Mouse (Mus musculus) olfactory bulb, adult 2 months (tissue): Measurements from ENCODE around the gene Rxfp2. TPM values are rescaled to one million over a fixed set of nuclear protein-coding genes. Genes with fewer than 3 reads are reported as not detected.

Source experiments
- H3K27ac ChIP-seq: fragments of 200-500 bp; 2 replicates; pipeline ENCODE4 v1.5.1; 2012; ENCODE audit warnings: low read depth, low read length; ENCODE audit not compliant: insufficient read depth
- H3K4me1 ChIP-seq: fragments of 200-500 bp; 2 replicates; pipeline ENCODE4 v1.6.1; 2012; ENCODE audit warnings: low read length; ENCODE audit not compliant: control insufficient read depth, insufficient read depth
- H3K4me3 ChIP-seq: fragments of 200-500 bp; 2 replicates; pipeline ENCODE4 v1.5.1; 2012; ENCODE audit warnings: mild to moderate bottlenecking, low read depth, low read length, moderate library complexity; ENCODE audit not compliant: insufficient read depth
- CTCF ChIP-seq: fragments of 200-500 bp; IDR thresholded peaks from 2 replicates; pipeline ENCODE4 v1.5.1; 2012; ENCODE audit warnings: low read depth, mild to moderate bottlenecking, low read length, moderate library complexity; ENCODE audit not compliant: insufficient read depth
- POLR2A ChIP-seq: fragments of 200-500 bp; IDR thresholded peaks from 2 replicates; pipeline ENCODE4 v1.6.1; 2012; ENCODE audit warnings: mild to moderate bottlenecking, low read depth, low read length, moderate library complexity; ENCODE audit not compliant: insufficient read depth
- WGBS: fragments of 180-500 bp; shearing (Covaris S2); methylation state at CpG from one replicate; pipeline ENCODE4 v1.1.7; 2018; 5-methylcytosine and 5-hydroxymethylcytosine counted together
- polyA plus RNA-seq: library from polyadenylated mRNA; stranded (reverse); fragments of >200 nt; gene quantifications from 2 replicates; pipeline ENCODE4 v1.2.4, GENCODE M21; 2012; ENCODE audit warnings: low replicate concordance; ENCODE audit not compliant: missing spikeins, insufficient read depth, insufficient read length

Gene Rxfp2
- polyA plus RNA-seq, result not detected in 2 replicates

GRCm38 (mm10) chr5:150018656-150019055, at the start of gene Rxfp2:
Gene Rxfp2, plus strand, starts transcription at chr5:150018675.
- TF ChIP-seq CTCF (no peak), POLR2A (no peak)
- Histone ChIP-seq H3K27ac (no peak within 1 kb of the TSS), H3K4me3 (no peak within 1 kb of the TSS), H3K4me1 (0 out of 2 replicates have a peak, but pooled peaks cover 2% of the 10 kb centered on the region)
- 85% methylated on average over 19 of the region's 19 CpGs for WGBS

GRCm38 (mm10) chr5:149970261-149970660, 48.2 kb upstream of the Rxfp2 start:
- WGBS, result 77% methylated on average over 11 of the region's 11 CpGs
- Histone ChIP-seq H3K27ac (no peak overlapping the region), H3K4me3 (no peak overlapping the region), H3K4me1 (no peaks in the 10 kb centered on the region)
- TF ChIP-seq POLR2A (no peak), CTCF (no peak)

DNA sequence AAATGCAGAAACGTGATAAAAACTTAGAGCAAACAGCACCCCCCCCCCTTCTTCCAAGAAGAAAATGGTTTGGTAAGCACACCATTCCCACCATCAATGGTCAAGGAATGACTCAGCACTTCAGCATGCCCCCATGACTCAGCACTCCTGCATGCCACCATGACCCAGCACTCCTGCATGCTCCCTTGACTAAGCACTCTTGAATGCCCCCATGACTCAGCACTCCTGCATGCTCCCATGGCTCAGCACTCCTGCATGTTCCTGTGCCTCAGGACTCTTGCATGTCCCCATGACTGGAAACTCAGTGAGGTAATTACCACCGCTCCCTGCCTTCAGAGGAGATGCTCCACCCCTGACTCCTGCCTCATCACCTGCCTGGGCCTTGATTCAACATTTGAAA, 41.4 kb upstream of the Rxfp2 start:
- H3K4me1 ChIP-seq, result no peaks in the 10 kb centered on the region
- 92% methylated on average over 2 of the region's 2 CpGs for WGBS
- TF ChIP-seq CTCF, result no peak
- no peak for TF ChIP-seq POLR2A
- no peak overlapping the region for H3K4me3 ChIP-seq
- no peak overlapping the region for H3K27ac ChIP-seq

DNA sequence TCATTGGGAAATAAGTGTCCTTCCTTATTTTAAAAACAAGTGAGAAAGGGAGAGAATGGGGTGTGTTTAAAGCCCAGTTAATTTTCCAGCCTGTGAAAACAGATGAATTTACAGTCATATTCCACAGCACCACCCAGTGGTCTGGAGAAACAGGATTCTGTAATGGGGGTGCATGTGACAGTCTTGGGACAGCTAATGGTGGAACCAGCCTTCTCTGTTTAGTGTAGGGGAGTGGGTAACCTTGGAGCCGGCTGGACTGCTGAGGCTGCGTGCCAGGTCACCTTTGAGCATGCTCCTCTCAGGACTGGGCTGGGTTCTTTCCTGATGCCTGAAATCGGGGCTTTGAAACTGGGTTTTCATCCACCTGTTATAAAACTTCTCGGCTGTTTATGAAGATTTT, 34.9 kb upstream of the Rxfp2 start:
- no peak overlapping the region for H3K4me3 ChIP-seq
- WGBS, result 76% methylated on average over 4 of the region's 4 CpGs
- H3K4me1 ChIP-seq, result no peaks in the 10 kb centered on the region
- H3K27ac ChIP-seq, result no peak overlapping the region
- TF ChIP-seq CTCF (no peak), POLR2A (no peak)

GRCm38 (mm10) chr5:149994578-149994977, 23.9 kb upstream of the Rxfp2 start:
- TF ChIP-seq CTCF, result no peak
- no peak for TF ChIP-seq POLR2A
- Histone ChIP-seq H3K27ac (no peak overlapping the region), H3K4me1 (no peaks in the 10 kb centered on the region), H3K4me3 (no peak overlapping the region)
- 78% methylated on average over 5 of the region's 5 CpGs for WGBS

DNA sequence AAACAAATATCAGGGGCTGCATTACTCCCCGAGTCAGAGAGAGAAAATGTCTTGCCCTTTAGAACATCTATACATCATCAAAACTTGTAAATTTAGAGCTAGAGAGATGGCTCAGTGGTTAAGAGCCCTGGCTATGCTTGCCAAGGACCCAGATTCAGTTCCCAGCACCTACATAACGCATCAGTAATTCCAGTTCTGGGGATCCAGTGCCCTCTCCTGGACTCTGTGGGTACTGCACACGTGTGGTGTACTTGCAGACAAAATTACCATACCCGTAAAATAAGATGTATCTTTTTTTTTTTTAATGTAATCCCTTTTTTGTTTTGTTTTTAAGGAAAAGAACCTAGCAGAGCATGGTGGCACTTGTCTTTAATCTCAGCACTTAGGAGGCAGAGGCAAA, 21.9 kb upstream of the Rxfp2 start:
- WGBS, result 96% methylated on average over 4 of the region's 4 CpGs
- no peaks in the 10 kb centered on the region for H3K4me1 ChIP-seq
- H3K4me3 ChIP-seq, result no peak overlapping the region
- H3K27ac ChIP-seq, result no peak overlapping the region
- TF ChIP-seq CTCF, result no peak
- TF ChIP-seq POLR2A, result no peak

- Histone ChIP-seq H3K27ac (no peak overlapping the region), H3K4me3 (no peak overlapping the region), H3K4me1 (no peaks in the 10 kb centered on the region)
- 77% methylated on average over 22 of the region's 22 CpGs for WGBS
- no peak for TF ChIP-seq POLR2A
- TF ChIP-seq CTCF, result no peak
Observed at GRCm38 (mm10) chr5:149997321-149998034, 21.0 kb upstream of the Rxfp2 start.

DNA sequence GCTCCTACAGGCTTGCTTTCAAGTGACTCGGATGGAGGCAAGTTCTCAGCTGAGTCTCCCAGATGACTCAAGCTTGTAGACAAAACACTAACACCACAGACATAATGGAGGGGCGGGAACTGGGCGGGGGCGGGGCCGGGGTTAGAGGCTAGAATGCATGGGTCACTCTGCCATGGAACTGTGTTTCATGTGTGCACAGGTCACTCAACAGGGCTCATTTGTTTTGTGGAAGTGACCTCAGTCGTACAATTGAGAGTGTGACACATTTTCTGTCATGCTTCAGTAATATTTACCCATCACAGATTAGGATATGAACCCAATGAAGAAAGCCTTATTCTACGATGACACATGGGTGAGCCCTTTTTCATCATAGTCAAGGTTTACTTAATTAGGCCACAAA, 20.2 kb upstream of the Rxfp2 start:
- no peaks in the 10 kb centered on the region for H3K4me1 ChIP-seq
- H3K4me3 ChIP-seq, result no peak overlapping the region
- TF ChIP-seq CTCF (no peak), POLR2A (no peak)
- WGBS, result 82% methylated on average over 7 of the region's 7 CpGs
- H3K27ac ChIP-seq, result no peak overlapping the region

GRCm38 (mm10) chr5:150005355-150005754, 13.1 kb upstream of the Rxfp2 start:
- TF ChIP-seq CTCF, result no peak
- no peak for TF ChIP-seq POLR2A
- 62% methylated on average over 6 of the region's 6 CpGs for WGBS
- H3K4me3 ChIP-seq, result no peak overlapping the region
- H3K27ac ChIP-seq, result no peak overlapping the region
- H3K4me1 ChIP-seq, result no peaks in the 10 kb centered on the region
